Mouse (Mus musculus) layer of hippocampus, postnatal 25 days (tissue): Measurements from ENCODE around the gene Aatk. TPM values are rescaled to one million over a fixed set of nuclear protein-coding genes. Genes with fewer than 3 reads are reported as not detected.
A peak's percentile ranks its signal among the peaks of the same experiment; 100 is the strongest.

Source experiments
- DNase-seq, 2 experiments: peaks; one replicate each; pipeline ENCODE4 v3.0.0; 2022; ENCODE audit warnings: mixed read lengths in 2 of 2, low spot score in 1 of 2; ENCODE audit errors: extremely low spot score in 1 of 2
- total RNA-seq, 2 experiments: library from RNA; stranded (reverse); gene quantifications; 2 replicates each; pipeline ENCODE4 v1.2.3; 2021

Aatk gene
- total RNA-seq, 2 experiments from 2014 or later, result 221 to 225 TPM

DNA sequence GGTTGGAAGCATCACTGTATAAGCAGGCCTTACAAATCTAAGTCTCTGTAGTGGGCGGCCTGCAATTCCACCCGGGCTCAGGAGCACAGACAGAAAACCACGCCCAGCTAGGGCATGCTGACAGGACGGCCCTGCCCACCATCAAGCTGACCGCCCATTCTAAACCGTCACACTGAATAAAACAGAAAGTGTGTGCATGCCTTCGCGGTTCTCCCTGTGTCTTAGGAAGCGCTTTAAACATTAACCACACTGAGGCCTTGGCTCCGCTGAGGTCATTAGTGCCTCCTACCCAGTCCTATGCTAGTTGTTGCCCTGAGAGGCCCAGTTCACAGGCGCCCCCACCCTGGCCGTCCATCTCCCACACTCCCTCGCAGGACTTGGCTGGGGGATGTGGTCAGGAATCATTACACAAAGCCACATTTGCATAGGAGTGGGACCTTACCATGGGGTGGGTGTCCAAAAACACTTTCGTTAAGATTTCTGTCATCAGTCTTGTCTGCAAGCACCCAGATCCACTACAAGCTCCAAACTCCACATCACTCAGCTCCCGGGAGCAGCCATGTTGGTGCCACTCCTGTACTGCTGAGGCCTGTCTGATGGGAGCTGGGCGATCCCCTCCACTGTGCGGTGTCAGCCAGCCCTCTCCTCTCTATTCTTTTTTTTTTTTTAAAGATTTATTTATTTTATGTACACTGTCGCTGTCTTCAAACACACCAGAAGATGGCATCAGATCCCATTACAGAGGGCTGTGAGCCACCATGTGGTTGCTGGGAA lies 18.5 kb downstream of the Aatk start:
- DNase-seq, result no peak

GRCm38 (mm10) chr11:120026941-120027340 lies 20.0 kb downstream of the Aatk start:
- DNase-seq, result no peak

DNA sequence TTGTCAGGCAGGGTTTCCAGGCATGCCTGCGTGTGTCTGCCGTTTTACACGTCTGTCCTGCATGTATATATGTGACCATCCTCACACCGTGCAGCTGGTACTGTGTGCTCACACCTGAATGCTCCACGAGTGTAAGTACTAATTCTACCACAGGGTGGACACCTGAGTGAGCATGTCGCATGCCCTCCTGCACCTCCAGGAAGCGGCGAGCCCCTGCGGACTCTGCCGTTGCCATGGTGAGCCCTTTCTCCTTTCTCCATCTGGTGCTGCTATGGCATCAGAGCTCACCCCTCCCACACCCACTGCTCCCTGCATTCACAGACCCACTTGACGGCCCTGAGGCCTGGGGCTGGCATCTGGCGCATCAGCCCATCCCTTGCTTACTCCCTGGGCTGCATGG lies 24.1 kb downstream of the Aatk start:
- DNase-seq, result no peak

- no peak for DNase-seq
Measured at GRCm38 (mm10) chr11:120022216-120022615, 24.8 kb downstream of the Aatk start.

GRCm38 (mm10) chr11:120021367-120021766 lies 25.6 kb downstream of the Aatk start:
- DNase-seq, result no peak

GRCm38 (mm10) chr11:120019542-120020440 lies 27.2 kb downstream of the Aatk start:
- no peak for DNase-seq

GRCm38 (mm10) chr11:120017011-120017410 lies 30.0 kb downstream of the Aatk start:
- no peak for DNase-seq

- DNase-seq, result no peak
Measured at GRCm38 (mm10) chr11:120014758-120015157, 32.2 kb downstream of the Aatk start.

DNA sequence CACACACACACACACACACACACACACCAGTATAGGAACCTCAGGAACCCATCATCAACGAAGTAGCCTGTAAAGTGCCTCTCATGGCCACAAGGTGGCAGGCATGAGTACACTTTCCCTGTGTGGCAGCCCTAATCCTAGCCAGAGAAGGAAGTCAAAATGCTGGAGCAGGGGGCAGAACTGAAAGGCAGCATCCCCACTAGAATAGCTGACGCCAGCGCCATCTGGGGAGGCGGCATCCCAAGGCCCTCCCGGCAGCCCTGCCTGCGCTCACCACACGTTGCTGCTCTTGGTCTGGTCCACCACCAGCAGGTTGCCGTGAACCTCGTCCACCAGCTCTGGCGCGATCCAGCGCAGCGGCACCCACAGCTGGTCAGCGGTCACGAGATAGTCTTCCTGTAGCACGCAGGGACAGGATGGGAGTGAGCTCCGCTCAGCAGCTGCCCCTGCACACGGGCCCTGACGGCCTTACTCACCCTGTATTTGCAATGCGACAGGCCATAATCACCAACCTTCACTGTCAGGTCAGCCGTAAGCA lies 33.7 kb downstream of the Aatk start:
- DNase-seq, result peak; percentile 67 to 89

DNA sequence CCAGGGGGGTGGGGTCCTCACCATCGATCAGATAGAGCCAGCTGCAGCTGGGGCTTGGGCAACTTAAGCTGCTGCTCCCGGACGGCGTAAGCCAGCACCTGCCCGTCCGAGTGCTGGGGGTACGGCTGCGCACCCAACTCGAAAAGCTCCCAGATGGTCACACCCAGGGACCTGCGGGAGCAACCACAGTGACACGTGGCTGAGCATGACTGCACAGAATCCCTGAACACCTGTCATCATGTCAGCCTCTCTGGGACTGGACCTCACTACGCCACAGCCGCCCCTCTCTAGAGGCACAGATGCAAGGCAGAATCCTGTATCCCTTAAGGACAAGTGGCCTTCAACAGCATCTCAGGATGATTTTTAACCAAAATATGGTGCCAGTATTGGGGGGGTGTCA lies 34.3 kb downstream of the Aatk start:
- no peak for DNase-seq

DNA sequence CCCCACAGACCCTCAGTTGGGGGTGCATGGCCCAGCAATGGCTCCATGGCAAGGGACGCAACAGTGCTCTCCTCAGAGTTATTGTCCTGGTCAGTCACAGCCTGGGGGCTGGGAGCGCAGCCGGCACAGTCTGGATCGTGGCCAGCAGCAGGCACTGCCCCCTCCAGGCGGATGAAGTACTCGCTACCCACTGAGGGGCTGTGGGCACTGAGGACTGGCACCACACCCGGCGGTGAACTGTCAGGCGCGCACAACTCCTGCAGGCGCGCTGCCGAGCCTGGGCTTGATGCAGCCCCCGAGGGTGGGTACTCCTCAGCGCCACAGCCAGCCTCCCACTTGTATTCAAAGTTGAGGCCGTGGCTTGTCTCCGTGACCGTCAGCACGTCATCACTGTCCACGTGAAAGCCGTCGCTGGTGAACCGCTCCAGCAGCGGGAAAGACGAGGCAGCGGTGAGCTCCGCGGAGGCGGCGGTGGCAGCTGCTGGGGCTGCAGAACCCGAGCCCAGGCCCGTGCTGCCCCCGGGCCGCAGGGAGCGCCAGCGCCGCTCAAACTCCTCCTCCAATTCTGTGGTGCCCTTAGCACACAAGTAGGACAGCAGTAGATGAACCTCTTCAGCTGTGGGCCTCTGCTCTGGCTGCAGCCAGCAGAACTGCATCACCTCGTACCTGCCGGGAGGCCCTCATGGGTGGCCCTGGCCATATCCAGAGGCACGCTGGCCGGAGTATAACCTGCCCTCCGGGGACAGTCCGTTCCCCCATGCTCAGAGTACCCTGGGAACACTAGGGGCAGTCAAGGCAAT lies 35.0 kb downstream of the Aatk start:
- DNase-seq, result no peak

- DNase-seq, result no peak
Measured at GRCm38 (mm10) chr11:120011114-120011760, 35.7 kb downstream of the Aatk start.

DNA sequence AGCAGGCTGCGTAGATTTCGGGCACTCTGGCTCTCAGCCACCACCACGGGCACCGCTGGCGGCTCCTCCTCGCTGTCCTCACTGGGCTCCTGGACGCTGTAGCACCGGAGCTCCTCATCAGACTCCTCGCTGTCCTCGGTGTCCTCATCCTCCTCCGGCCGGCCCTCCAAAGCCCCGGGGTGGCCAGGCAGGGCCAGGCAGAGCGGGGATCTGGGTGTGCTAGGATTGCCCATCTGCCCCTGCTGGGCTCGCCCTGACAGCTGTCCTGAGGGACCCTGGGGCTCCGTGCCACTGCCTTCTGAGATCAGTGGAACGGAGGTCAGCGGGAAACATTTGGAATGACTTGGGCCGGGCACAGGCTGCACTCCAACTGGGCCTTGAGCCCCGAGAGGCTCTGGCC lies 37.0 kb downstream of the Aatk start:
- DNase-seq, result no peak

DNA sequence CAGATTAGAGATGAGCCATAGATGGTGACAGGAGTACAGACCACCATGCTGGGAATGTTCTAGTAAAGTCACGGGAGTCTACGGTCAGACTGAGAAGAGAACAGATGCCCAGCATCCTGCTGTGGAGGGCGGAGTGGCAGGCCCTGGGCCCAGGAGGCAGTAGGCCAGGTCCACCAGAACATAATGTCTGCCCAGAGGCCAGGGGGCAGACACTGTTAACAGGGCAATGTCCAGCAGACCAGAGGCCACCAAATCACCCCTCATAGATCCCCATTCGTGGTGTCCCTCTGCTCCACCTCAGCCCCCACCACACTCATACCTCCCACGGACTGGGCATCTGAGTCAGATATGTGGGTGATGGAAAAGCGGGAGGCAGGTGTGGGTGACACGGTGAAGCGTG lies 38.0 kb downstream of the Aatk start:
- DNase-seq, result no peak

- no peak for DNase-seq
Measured at GRCm38 (mm10) chr11:120008501-120008900, 38.5 kb downstream of the Aatk start.

DNA sequence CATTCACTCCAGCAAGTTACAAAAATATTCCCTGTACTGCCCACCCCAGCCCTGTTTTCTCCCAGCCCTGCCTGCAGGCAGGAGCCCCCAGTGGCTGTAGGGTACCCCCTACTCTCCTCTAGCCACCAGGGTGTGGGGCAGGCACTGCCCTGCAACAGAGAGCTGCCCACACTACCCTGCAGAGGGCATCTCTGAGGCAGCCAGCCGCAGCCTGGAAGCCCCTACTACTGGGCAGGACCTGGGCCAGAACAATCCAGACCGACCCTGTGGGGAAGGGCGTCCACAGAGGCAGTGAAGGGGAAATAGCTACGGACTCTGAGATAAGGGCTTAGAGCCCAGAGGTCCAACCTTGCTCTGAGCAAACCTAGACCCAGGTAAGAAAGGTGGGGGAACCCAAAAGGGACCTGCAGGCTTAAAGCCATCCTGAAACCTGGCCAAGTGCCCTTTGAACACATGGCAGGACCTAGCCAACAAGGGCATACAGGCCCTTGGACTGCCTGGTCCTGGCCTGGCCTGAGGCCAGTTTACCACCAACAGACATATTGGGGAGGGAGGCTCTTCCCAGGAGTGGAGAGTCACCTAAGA lies 39.4 kb downstream of the Aatk start:
- DNase-seq, result no peak

DNA sequence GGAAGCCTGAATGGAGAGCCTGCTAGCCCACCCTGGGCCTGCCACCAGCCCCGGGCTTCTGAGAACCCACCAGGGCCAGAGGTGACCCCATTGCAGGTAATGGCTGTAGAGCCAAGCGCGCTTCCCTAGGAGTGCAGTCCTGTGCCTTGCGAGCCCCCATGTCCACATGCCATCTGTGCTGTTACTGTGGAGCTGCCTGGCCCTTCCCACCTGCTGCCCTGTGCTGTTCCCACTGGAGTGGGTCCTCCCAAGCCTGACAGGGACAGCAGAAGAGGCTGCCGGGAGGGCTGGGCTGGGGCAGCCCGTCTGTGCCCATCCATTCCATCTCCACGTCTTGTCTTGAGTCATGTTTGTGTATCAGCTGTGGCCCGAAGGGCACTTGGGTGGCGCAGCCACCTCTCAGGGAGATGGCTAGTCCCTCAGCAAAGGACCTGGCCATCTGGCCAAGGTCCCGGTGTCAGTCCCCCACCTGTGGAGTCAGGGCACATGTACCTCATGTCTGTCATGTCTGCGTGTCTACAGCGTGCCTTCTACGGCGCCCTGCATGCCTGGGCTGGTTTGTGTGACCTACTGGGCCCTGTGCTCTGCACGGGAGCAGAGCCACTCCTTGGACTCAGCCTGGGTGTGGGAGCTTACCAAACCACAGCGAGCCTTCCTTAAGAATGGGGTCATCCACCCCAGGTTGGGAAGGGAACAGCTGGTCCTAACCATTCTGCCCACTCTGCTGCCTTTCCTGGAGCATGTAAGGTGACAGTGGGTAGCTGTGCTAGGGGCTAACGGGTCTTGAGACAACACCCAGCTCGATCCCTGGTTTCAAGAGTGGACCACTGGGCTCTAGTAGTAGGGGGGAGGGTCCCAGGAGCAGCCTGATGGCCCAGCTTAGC lies 41.3 kb downstream of the Aatk start:
- DNase-seq, result peak in 1 of 2 experiments; percentile 28

- DNase-seq, result no peak
Measured at GRCm38 (mm10) chr11:120002634-120003220, 44.2 kb downstream of the Aatk start.
